Mouse (Mus musculus) intestine, embryonic 14.5 days (tissue): Measurements from ENCODE around the gene Map3k11. TPM values are rescaled to one million over a fixed set of nuclear protein-coding genes. Genes with fewer than 3 reads are reported as not detected.

Experiments used
- ATAC-seq: fragments of 200-750 bp; cut with Nextera tagmentation; replicated peaks from 2 replicates; pipeline ENCODE4 v1.8.0; 2017; ENCODE audit warnings: low read depth, moderate number of reproducible peaks, moderate TSS enrichment, moderate library complexity; ENCODE audit not compliant: low FRiP score, low TSS enrichment
- DNase-seq: peaks from one replicate; pipeline ENCODE4 v3.0.0-alpha.2; 2018; ENCODE audit warnings: low spot score
- H3K27ac ChIP-seq: fragments of 300-500 bp; sonication (generic); 2 replicates; pipeline ENCODE4 v1.5.1; 2014; ENCODE audit warnings: low read depth, mild to moderate bottlenecking, control low read depth
- H3K27me3 ChIP-seq: fragments of 300-500 bp; sonication (generic); replicated peaks from 2 replicates; pipeline ENCODE4 v1.6.1; 2014; ENCODE audit warnings: low read length, control low read depth; ENCODE audit not compliant: control insufficient read depth, insufficient read depth
- H3K36me3 ChIP-seq: fragments of 300-500 bp; sonication (generic); 2 replicates; pipeline ENCODE4 v1.6.1; 2014; ENCODE audit warnings: low read length, control low read depth; ENCODE audit not compliant: control insufficient read depth, insufficient read depth
- H3K4me1 ChIP-seq: fragments of 300-500 bp; sonication (generic); replicated peaks from 2 replicates; pipeline ENCODE4 v1.6.1; 2014; ENCODE audit warnings: low read length, control low read depth, mixed read lengths; ENCODE audit not compliant: control insufficient read depth, insufficient read depth
- H3K4me2 ChIP-seq: fragments of 300-500 bp; sonication (generic); 2 replicates; pipeline ENCODE4 v1.6.1; 2014; ENCODE audit warnings: low read length
- H3K4me3 ChIP-seq: fragments of 300-500 bp; sonication (generic); 2 replicates; pipeline ENCODE4 v1.5.1; 2014; ENCODE audit warnings: low read depth, low read length, control low read depth, mixed read lengths
- H3K9ac ChIP-seq: fragments of 300-500 bp; sonication (generic); 2 replicates; pipeline ENCODE4 v1.6.1; 2014; ENCODE audit warnings: mild to moderate bottlenecking, low read length
- H3K9me3 ChIP-seq: fragments of 300-500 bp; sonication (generic); 2 replicates; pipeline ENCODE4 v1.6.1; 2016; ENCODE audit warnings: low read length, control low read depth; ENCODE audit not compliant: control insufficient read depth
- WGBS: fragments of 180-500 bp; shearing (Covaris S2); extraction: QIAGEN DNeasy Blood & Tissue Kit; methylation state at CpG from one replicate; pipeline ENCODE4 v1.1.7; 2014; 5-methylcytosine and 5-hydroxymethylcytosine counted together
- polyA plus RNA-seq: library from polyadenylated mRNA; unstranded; fragments of >200 nt; fragmentation: Nextera tagmentation; extraction: Ambion mirVana; gene quantifications from 2 replicates; pipeline ENCODE4 v1.2.1, GENCODE M21; 2014

Gene Map3k11
- polyA plus RNA-seq, 1 experiment from 2014 or later: 28.8 TPM

GRCm38 (mm10) chr19:5692086-5692912 is 3.8 kb downstream of the Map3k11 start:
- peak overlapping the region; percentile 99 for H3K4me2 ChIP-seq
- H3K36me3 ChIP-seq: peaks cover 55% of the 10 kb centered on the region
- ATAC-seq (no peak), DNase-seq (no peak)
- peak overlapping the region; percentile 57 for H3K27ac ChIP-seq
- H3K4me1 ChIP-seq: peaks cover 36% of the 10 kb centered on the region
- no peaks in the 10 kb centered on the region for H3K9me3 ChIP-seq
- no peaks in the 10 kb centered on the region for H3K27me3 ChIP-seq
- 61% methylated on average over 10 of the region's 10 CpGs for WGBS
- H3K9ac ChIP-seq: peak overlapping the region; percentile 41
- peak overlapping the region; percentile 78 for H3K4me3 ChIP-seq

GRCm38 (mm10) chr19:5692913-5693396 is 4.4 kb downstream of the Map3k11 start:
- Histone ChIP-seq H3K4me3 (peak overlapping the region; percentile 8), H3K9ac (0 out of 2 replicates have a peak overlapping the region, but pooled peaks have one; percentile 41), H3K36me3 (peaks cover 61% of the 10 kb centered on the region), H3K27ac (peak overlapping the region; percentile 57), H3K4me2 (peak overlapping the region; percentile 99), H3K27me3 (no peaks in the 10 kb centered on the region), H3K9me3 (no peaks in the 10 kb centered on the region), H3K4me1 (peaks cover 30% of the 10 kb centered on the region)
- no peak for ATAC-seq
- WGBS: 72% methylated on average over 10 of the region's 10 CpGs
- no peak for DNase-seq

- Histone ChIP-seq H3K4me3 (no peak overlapping the region), H3K27ac (no peak overlapping the region), H3K9ac (no peak overlapping the region), H3K36me3 (peaks cover 70% of the 10 kb centered on the region), H3K4me1 (peaks cover 30% of the 10 kb centered on the region), H3K4me2 (no peak overlapping the region), H3K27me3 (no peaks in the 10 kb centered on the region), H3K9me3 (no peaks in the 10 kb centered on the region)
- 81% methylated on average over 6 of the region's 6 CpGs for WGBS
- DNase-seq (no peak), ATAC-seq (no peak)
Measured at GRCm38 (mm10) chr19:5693801-5694200, 5.3 kb downstream of the Map3k11 start.

GRCm38 (mm10) chr19:5695849-5696462 is 7.4 kb downstream of the Map3k11 start:
- Histone ChIP-seq H3K27me3 (no peaks in the 10 kb centered on the region), H3K9ac (no peak overlapping the region), H3K4me2 (no peak overlapping the region), H3K36me3 (peaks cover 87% of the 10 kb centered on the region), H3K4me1 (peaks cover 21% of the 10 kb centered on the region), H3K9me3 (no peaks in the 10 kb centered on the region), H3K4me3 (no peak overlapping the region), H3K27ac (no peak overlapping the region)
- peak; percentile 66 for DNase-seq
- no peak for ATAC-seq
- 38% methylated on average over 41 of the region's 41 CpGs for WGBS

- Histone ChIP-seq H3K27ac (peak within 1 kb of the TSS; percentile 84), H3K4me1 (peaks cover 15% of the 10 kb centered on the region), H3K36me3 (peaks cover 60% of the 10 kb centered on the region), H3K4me3 (no peak within 1 kb of the TSS), H3K9me3 (no peaks in the 10 kb centered on the region), H3K4me2 (no peak within 1 kb of the TSS; the same call in 1 of the 2 replicates), H3K27me3 (no peaks in the 10 kb centered on the region), H3K9ac (peak within 1 kb of the TSS; percentile 16; the same call in 1 of the 2 replicates)
- ATAC-seq: peak; percentile 16; the same call in 1 of the 2 replicates
- DNase-seq: no peak
- WGBS: 70% methylated on average over 17 of the region's 17 CpGs
Measured at GRCm38 (mm10) chr19:5704163-5704800, 15.7 kb downstream of the Map3k11 start, which contains the start of gene Kcnk7. TSS of gene Kcnk7 (plus strand) at chr19:5704367.

GRCm38 (mm10) chr19:5704801-5705571 is 16.4 kb downstream of the Map3k11 start:
- no peak overlapping the region; the same call in 1 of the 2 replicates for H3K4me2 ChIP-seq
- no peaks in the 10 kb centered on the region for H3K27me3 ChIP-seq
- peaks cover 59% of the 10 kb centered on the region for H3K36me3 ChIP-seq
- 34% methylated on average over 10 of the region's 10 CpGs for WGBS
- ATAC-seq (peak; percentile 63), DNase-seq (peak; percentile 75)
- no peak overlapping the region for H3K4me3 ChIP-seq
- H3K9me3 ChIP-seq: no peaks in the 10 kb centered on the region
- peak overlapping the region; percentile 16; the same call in 1 of the 2 replicates for H3K9ac ChIP-seq
- H3K4me1 ChIP-seq: peaks cover 15% of the 10 kb centered on the region
- peak overlapping the region; percentile 84 for H3K27ac ChIP-seq

GRCm38 (mm10) chr19:5710068-5710467 is 21.5 kb downstream of the Map3k11 start:
- no peak overlapping the region for H3K27ac ChIP-seq
- no peak for DNase-seq
- H3K9me3 ChIP-seq: no peaks in the 10 kb centered on the region
- no peaks in the 10 kb centered on the region for H3K27me3 ChIP-seq
- H3K36me3 ChIP-seq: peaks cover 59% of the 10 kb centered on the region
- H3K4me1 ChIP-seq: peaks cover 19% of the 10 kb centered on the region
- 92% methylated on average over 6 of the region's 6 CpGs for WGBS
- H3K9ac ChIP-seq: no peak overlapping the region
- no peak for ATAC-seq
- H3K4me2 ChIP-seq: no peak overlapping the region
- no peak overlapping the region for H3K4me3 ChIP-seq

- Histone ChIP-seq H3K36me3 (peaks cover 64% of the 10 kb centered on the region), H3K9ac (no peak overlapping the region), H3K27me3 (no peaks in the 10 kb centered on the region), H3K9me3 (no peaks in the 10 kb centered on the region), H3K4me3 (no peak overlapping the region), H3K4me2 (no peak overlapping the region), H3K27ac (no peak overlapping the region), H3K4me1 (peaks cover 17% of the 10 kb centered on the region)
- ATAC-seq (no peak), DNase-seq (no peak)
- WGBS: 94% methylated on average over 8 of the region's 8 CpGs
Measured at GRCm38 (mm10) chr19:5710581-5710980, 22.0 kb downstream of the Map3k11 start.
